Mouse (Mus musculus) olfactory bulb, adult 2 months (tissue): ENCODE measurements around the gene Bpifb2. TPM values are rescaled to one million over a fixed set of nuclear protein-coding genes. Genes with fewer than 3 reads are reported as not detected.
A peak's percentile ranks its signal among the peaks of the same experiment; 100 is the strongest.
"Not testable (repeated sequence)": the region's sequence is repeated elsewhere in the genome, so short reads cannot be mapped to it uniquely, and the experiment has no call there.

ENCODE experiments used
- H3K27ac ChIP-seq: fragments of 200-500 bp; 2 replicates; pipeline ENCODE4 v1.5.1; 2012; ENCODE audit warnings: low read depth, low read length; ENCODE audit not compliant: insufficient read depth
- H3K4me1 ChIP-seq: fragments of 200-500 bp; 2 replicates; pipeline ENCODE4 v1.6.1; 2012; ENCODE audit warnings: low read length; ENCODE audit not compliant: control insufficient read depth, insufficient read depth
- H3K4me3 ChIP-seq: fragments of 200-500 bp; 2 replicates; pipeline ENCODE4 v1.5.1; 2012; ENCODE audit warnings: mild to moderate bottlenecking, low read depth, low read length, moderate library complexity; ENCODE audit not compliant: insufficient read depth
- CTCF ChIP-seq: fragments of 200-500 bp; IDR thresholded peaks from 2 replicates; pipeline ENCODE4 v1.5.1; 2012; ENCODE audit warnings: low read depth, mild to moderate bottlenecking, low read length, moderate library complexity; ENCODE audit not compliant: insufficient read depth
- POLR2A ChIP-seq: fragments of 200-500 bp; IDR thresholded peaks from 2 replicates; pipeline ENCODE4 v1.6.1; 2012; ENCODE audit warnings: mild to moderate bottlenecking, low read depth, low read length, moderate library complexity; ENCODE audit not compliant: insufficient read depth
- WGBS: fragments of 180-500 bp; shearing (Covaris S2); methylation state at CpG from one replicate; pipeline ENCODE4 v1.1.7; 2018; 5-methylcytosine and 5-hydroxymethylcytosine counted together
- polyA plus RNA-seq: library from polyadenylated mRNA; stranded (reverse); fragments of >200 nt; gene quantifications from 2 replicates; pipeline ENCODE4 v1.2.4, GENCODE M21; 2012; ENCODE audit warnings: low replicate concordance; ENCODE audit not compliant: missing spikeins, insufficient read depth, insufficient read length

Bpifb2 gene
- not detected in 2 replicates for polyA plus RNA-seq

GRCm38 (mm10) chr2:153874745-153875144 lies at the start of gene Bpifb2:
Bpifb2 (plus strand) TSS chr2:153875045.
- no peak within 1 kb of the TSS for H3K4me3 ChIP-seq
- H3K4me1 ChIP-seq: peaks cover 3% of the 10 kb centered on the region; the same call in 1 of the 2 replicates
- H3K27ac ChIP-seq: no peak within 1 kb of the TSS
- TF ChIP-seq CTCF: no peak
- TF ChIP-seq POLR2A: no peak
- WGBS: 84% methylated on average over 9 of the region's 9 CpGs

GRCm38 (mm10) chr2:153825900-153826299 lies 48.9 kb upstream of the Bpifb2 start:
- not testable (repeated sequence) for H3K27ac ChIP-seq, H3K4me3 ChIP-seq, H3K4me1 ChIP-seq
- WGBS: 72% methylated on average over 32 of the region's 32 CpGs

- TF ChIP-seq CTCF: no peak
- TF ChIP-seq POLR2A: no peak
- 86% methylated on average over 8 of the region's 8 CpGs for whole genome bisulfite sequencing
- no peak overlapping the region for H3K27ac ChIP-seq
- no peak overlapping the region for H3K4me3 ChIP-seq
- peaks cover 5% of the 10 kb centered on the region; the same call in 1 of the 2 replicates for H3K4me1 ChIP-seq
Observed at GRCm38 (mm10) chr2:153827171-153827830, 47.5 kb upstream of the Bpifb2 start.

GRCm38 (mm10) chr2:153828704-153829103 lies 46.1 kb upstream of the Bpifb2 start:
- 91% methylated on average over 7 of the region's 7 CpGs for WGBS
- H3K27ac ChIP-seq: no peak overlapping the region
- no peak for TF ChIP-seq CTCF
- no peak for TF ChIP-seq POLR2A
- no peak overlapping the region for H3K4me3 ChIP-seq
- peaks cover 5% of the 10 kb centered on the region; the same call in 1 of the 2 replicates for H3K4me1 ChIP-seq

- H3K4me3 ChIP-seq: no peak overlapping the region
- WGBS: 91% methylated on average over 8 of the region's 8 CpGs
- H3K4me1 ChIP-seq: no peaks in the 10 kb centered on the region
- no peak for TF ChIP-seq CTCF
- no peak for TF ChIP-seq POLR2A
- no peak overlapping the region for H3K27ac ChIP-seq
Observed at GRCm38 (mm10) chr2:153833291-153833690, 41.6 kb upstream of the Bpifb2 start.

GRCm38 (mm10) chr2:153842854-153843253 lies 32.0 kb upstream of the Bpifb2 start:
- H3K4me3 ChIP-seq: no peak overlapping the region
- H3K4me1 ChIP-seq: no peaks in the 10 kb centered on the region
- no peak for TF ChIP-seq CTCF
- no peak for TF ChIP-seq POLR2A
- 91% methylated on average over 8 of the region's 8 CpGs for WGBS
- no peak overlapping the region for H3K27ac ChIP-seq

GRCm38 (mm10) chr2:153848389-153848788 lies 26.5 kb upstream of the Bpifb2 start:
- Histone ChIP-seq H3K4me3 (no peak overlapping the region), H3K27ac (no peak overlapping the region), H3K4me1 (no peaks in the 10 kb centered on the region)
- no peak for TF ChIP-seq CTCF
- TF ChIP-seq POLR2A: no peak
- WGBS: 78% methylated on average over 3 of the region's 3 CpGs

- Histone ChIP-seq H3K4me1 (no peaks in the 10 kb centered on the region), H3K27ac (no peak overlapping the region), H3K4me3 (no peak overlapping the region)
- TF ChIP-seq CTCF: no peak
- no peak for TF ChIP-seq POLR2A
- 62% methylated on average over 6 of the region's 6 CpGs for WGBS
Observed at GRCm38 (mm10) chr2:153850351-153851029, 24.4 kb upstream of the Bpifb2 start.

GRCm38 (mm10) chr2:153851030-153851360 lies 23.9 kb upstream of the Bpifb2 start:
- 43% methylated on average over 4 of the region's 4 CpGs for WGBS
- H3K27ac ChIP-seq: no peak overlapping the region
- TF ChIP-seq POLR2A (no peak), CTCF (peak; percentile 44)

More at GRCm38 (mm10) chr2:153851030-153851360, 23.9 kb upstream of the Bpifb2 start:
- H3K4me3 ChIP-seq: no peak overlapping the region
- no peaks in the 10 kb centered on the region for H3K4me1 ChIP-seq
